Mouse (Mus musculus) layer of hippocampus, adult 2 months (tissue): ENCODE measurements around the gene Rps11. TPM values are rescaled to one million over a fixed set of nuclear protein-coding genes. Genes with fewer than 3 reads are reported as not detected.
"Not testable (repeated sequence)": the region's sequence is repeated elsewhere in the genome, so short reads cannot be mapped to it uniquely, and the experiment has no call there.

Source experiments
- DNase-seq, 2 experiments: peaks; one replicate each; pipeline ENCODE4 v3.0.0; 2022; ENCODE audit warnings: low spot score in 2 of 2
- H3K27ac ChIP-seq: fragments of 200-600 bp; 2 replicates; pipeline ENCODE4 v1.8.1; 2022
- H3K4me3 ChIP-seq: fragments of 200-600 bp; 2 replicates; pipeline ENCODE4 v1.8.1; 2022; ENCODE audit warnings: mild to moderate bottlenecking
- CTCF ChIP-seq: fragments of 200-600 bp; conservative IDR thresholded peaks from 2 replicates; pipeline ENCODE4 v1.8.1; 2022; ENCODE audit warnings: antibody characterized with exemption, mild to moderate bottlenecking, moderate library complexity
- total RNA-seq, 2 experiments: library from RNA; stranded (reverse); gene quantifications; 2 replicates each; pipeline ENCODE4 v1.2.3; 2021

The Rps11 gene
- total RNA-seq, 2 experiments from 2014 or later: 436 to 442 TPM

DNA sequence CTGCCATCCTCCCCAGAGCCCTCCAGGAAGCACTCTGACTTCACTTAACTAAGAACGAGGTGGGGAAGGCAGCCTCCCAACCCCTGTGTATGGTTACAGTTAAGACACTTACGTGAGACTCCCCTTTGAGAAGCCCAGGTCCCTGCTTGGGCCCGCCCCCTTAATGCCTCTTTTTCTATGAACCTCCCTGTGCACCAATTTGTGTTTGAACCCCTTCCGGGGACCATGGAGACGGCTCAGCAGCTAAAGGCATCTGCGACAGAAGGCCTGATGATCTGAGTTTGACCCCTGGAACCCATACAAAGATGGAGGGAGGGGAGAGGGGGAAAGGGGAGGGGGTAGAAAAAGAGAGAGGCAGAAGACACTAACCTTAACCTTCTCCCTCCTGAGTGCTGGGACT is 17.8 kb downstream of the Rps11 start:
- DNase-seq: no peak
- TF ChIP-seq CTCF: no peak
- Histone ChIP-seq H3K4me3 (no peak overlapping the region), H3K27ac (no peak overlapping the region)

DNA sequence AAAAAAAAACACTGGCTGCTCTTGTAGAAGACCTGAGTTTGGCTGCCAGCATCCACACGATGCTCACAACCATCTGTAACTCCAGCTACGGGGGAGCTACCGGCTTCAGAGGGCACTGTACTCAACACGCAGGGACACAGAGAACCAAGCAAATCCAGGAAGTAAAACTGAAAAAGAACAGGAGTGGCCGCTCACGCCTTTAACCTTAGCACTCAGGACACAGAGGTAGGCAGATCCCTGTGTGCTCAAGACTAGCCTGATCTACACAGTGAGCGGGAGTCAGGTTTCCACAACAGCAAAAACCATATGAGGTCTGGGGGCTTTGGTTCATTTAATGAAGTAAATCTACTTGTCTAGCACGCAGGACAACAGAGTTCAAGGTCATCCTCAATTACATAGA is 18.7 kb downstream of the Rps11 start:
- TF ChIP-seq CTCF: no peak
- Histone ChIP-seq H3K4me3 (no peak overlapping the region), H3K27ac (no peak overlapping the region)
- no peak for DNase-seq

DNA sequence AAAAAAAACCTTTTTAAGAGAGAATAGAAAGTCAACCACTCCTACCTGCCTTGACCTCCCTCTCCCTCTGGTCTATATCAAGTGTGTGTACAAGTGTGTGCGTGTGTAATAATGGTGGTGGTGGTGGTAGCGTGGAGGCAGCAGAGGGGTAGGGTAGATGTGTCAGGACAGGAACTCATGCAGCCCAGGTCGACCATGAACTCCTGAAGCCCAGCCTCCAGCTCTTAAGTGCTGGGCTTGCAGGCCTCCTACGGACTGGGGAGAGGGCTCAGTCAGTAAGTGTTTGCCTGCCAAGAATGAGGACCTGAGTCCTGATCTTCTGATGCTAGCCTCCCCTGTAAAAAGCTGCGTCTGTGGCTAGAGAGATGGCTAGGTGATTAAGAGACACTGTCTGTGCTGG is 19.3 kb downstream of the Rps11 start:
- TF ChIP-seq CTCF: no peak
- H3K27ac ChIP-seq: no peak overlapping the region
- no peak for DNase-seq
- no peak overlapping the region for H3K4me3 ChIP-seq

DNA sequence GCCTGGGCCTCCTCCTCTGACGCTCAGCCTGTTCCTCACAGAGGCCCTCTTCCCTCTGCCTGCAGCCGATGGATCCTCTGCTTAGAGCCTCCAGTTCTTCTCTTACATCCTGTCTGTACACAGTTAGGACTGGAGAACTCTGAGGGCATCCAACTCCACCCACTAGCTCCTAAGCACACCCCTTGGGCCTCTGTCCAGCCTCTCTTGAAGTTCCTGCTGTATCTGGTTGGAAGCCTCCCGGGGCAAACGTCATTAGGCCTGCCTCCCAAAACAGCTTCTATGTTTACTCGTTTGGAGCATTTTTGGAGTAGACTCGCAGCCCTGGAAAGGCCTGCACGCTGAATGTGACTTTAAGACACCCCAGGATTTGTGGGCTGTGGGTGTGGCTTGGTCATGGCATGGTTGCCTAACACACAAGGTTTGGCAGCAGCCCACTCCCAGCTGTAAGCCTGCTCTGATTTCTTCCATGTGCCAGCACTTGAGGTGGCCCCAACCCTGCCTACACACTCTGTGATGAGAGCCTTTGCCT is 20.5 kb downstream of the Rps11 start, which contains the start of gene Fcgrt:
Gene Fcgrt (minus strand): TSS at position 200 of the 529 bp plus-strand sequence.
- Histone ChIP-seq H3K27ac (peak within 1 kb of the TSS; percentile 81), H3K4me3 (peak within 1 kb of the TSS; percentile 46)
- DNase-seq: peak in 1 of 2 experiments; percentile 48
- TF ChIP-seq CTCF: no peak

DNA sequence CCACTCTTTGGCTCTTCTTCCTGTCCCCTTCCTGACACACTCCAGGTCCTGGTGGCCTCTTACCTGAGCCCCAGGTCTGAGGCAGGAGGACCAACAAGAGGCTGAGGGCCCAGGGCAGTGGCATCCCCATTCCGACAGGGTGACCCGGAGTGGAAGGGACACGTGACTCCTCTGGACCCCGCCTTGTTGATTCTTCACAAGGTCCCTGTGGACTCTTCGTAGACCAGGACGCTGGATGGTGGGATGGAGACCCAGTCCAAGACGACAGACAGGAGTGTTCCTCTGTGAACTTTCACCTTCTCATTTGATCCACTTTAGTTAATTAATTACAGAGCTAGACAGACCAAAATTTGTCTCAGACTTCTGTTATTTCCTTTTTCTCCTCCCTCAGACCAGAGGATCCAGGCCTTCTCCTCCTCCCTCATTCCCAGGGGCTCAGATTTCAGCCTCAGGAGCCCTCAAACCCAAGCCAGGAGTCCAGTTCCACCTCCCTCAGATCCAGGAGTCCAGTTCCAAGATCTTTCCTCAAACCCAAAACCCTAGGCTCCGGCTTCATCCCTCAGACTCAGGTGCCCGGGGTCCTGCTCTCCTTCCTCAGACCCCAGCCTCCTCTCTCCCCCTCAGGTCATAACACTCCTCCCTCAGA is 21.2 kb downstream of the Rps11 start:
- no peak for TF ChIP-seq CTCF
- peak overlapping the region; percentile 81 for H3K27ac ChIP-seq
- peak overlapping the region; percentile 46 for H3K4me3 ChIP-seq
- no peak for DNase-seq

DNA sequence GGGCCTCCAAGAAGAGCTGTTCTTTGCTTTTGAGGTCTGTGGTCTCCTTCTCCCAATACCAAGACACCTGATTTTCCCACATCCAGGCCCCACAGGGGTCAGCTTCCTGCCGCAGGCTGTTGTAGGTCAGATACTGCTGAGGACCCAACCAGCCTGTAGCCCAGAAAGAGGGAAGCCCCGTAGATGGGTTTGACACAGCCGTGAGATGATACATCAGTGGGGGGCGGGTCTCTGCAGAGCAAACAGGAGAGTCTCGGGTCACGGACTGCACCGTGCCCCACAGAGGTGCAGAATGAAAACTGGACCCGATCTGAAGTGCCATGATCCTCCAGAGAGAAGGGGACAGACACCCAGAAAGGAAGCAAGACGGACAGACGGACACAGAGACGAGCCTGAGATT is 21.8 kb downstream of the Rps11 start:
- Histone ChIP-seq H3K27ac (no peak overlapping the region), H3K4me3 (peak overlapping the region; percentile 46)
- no peak for DNase-seq
- TF ChIP-seq CTCF: no peak

DNA sequence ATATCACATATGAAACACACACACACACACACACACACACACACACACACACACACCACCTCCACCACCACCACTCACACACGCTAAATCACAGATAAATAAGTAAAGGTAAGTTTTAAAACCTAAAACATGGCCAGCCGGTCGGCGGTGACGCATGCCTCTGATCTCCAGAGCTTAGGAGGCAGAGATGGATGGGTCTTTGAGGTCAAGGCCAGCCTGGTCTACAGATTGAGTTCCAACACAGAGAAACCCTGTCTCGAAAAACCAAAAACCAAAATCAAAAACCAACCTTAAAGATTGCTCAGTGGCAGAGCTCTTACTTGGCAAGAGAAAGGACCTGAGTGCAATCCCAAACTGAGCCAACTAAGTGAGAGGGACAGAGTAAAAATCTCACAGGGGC is 24.2 kb downstream of the Rps11 start:
- TF ChIP-seq CTCF: no peak
- no peak overlapping the region for H3K27ac ChIP-seq
- DNase-seq: no peak
- H3K4me3 ChIP-seq: no peak overlapping the region

DNA sequence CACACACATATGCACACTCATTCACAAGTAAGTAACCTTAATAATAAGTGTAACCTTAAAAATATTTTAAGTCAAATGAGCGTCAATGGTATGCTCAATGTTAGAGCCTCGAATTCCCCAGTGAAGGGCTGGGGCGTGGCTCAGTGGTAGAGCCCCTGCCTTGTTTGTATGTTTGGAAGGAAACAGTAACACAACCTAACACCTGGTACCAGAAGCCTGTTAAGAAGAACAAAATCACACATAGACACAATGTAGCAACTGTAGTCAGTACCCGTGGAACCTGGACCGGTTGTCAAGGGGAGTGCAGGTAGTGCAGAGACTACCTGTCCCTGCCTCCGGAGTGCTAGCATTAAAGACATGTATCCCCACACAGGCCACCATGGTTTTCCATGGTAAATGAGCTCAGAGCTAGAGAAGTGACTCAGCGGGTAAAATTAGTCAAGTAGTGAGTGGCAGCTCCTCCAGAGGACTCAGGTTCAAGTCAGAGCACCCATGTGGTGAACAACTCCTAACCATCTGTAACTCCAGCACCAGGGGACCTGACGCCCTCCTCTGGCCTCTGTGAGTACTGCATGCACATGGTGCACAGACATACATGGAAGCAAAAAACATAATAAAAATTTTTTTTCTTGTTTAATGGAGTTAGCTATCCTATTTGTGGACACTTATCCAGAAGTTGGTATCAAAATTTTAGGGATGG is 25.5 kb downstream of the Rps11 start:
- TF ChIP-seq CTCF: peak; percentile 60

DNA sequence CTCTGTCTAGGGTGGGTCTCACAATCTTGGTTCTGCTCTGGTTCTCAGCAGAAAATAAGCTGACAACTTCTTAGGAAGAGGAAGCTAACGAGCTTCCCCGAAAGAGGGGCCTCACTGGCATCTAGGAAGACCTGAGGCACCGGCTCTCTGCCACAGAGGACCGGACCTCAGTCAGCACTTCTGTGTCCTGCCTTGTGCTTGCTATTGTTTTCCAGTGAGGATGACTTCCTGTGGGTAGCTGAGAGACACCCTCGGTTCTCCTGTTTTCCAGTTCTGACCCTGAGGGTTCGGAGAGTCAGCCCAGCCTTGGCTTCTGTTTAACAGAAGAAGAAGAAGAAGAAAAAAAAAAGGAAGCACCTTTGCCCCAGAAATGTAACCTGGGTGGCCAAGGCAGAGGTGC is 26.8 kb downstream of the Rps11 start:
- DNase-seq: no peak
- no peak overlapping the region for H3K4me3 ChIP-seq
- no peak overlapping the region for H3K27ac ChIP-seq
- no peak for TF ChIP-seq CTCF

More for the DNA sequence above, 25.5 kb downstream of the Rps11 start:
- no peak for DNase-seq
- Histone ChIP-seq H3K4me3 (no peak overlapping the region), H3K27ac (no peak overlapping the region)

DNA sequence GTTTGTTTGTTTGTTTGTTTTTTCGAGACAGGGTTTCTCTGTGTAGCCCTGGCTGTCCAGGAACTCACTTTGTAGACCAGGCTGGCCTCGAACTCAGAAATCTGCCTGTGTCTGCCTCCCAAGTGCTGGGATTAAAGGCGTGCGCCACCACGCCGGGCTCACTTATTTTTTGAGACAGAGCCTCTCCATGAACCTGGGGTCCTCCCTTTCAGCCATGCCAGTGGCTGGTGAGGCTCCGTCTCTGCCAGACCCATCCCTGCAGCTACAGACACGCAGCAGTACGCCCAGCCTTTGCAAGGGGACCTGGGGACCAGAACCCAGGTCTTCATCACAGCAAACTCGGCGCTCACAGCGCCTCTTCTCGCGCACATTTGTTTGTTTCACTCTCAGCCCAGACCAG is 28.3 kb downstream of the Rps11 start:
- not testable (repeated sequence) for H3K4me3 ChIP-seq, H3K27ac ChIP-seq, DNase-seq

DNA sequence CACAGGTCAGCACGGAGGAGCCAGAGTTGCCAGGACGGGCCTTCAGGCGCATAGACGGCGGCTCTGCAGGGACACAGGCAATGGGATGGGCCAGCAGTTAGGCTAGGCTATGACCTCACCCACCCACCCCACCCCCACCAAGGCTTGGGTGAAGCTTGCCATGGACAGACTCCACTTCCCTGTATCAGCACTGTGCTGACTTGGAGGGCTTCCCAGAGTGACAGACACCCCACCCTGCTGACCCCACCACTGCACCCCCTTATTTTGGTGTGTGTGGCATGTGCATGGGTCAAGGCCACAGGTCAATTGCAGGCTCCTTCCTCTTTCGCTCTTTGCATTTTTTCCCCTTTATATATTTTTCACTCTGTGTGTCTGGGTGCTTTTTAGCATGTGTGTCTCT is 28.9 kb downstream of the Rps11 start:
- no peak overlapping the region for H3K4me3 ChIP-seq
- TF ChIP-seq CTCF: no peak
- no peak overlapping the region for H3K27ac ChIP-seq
- no peak for DNase-seq

DNA sequence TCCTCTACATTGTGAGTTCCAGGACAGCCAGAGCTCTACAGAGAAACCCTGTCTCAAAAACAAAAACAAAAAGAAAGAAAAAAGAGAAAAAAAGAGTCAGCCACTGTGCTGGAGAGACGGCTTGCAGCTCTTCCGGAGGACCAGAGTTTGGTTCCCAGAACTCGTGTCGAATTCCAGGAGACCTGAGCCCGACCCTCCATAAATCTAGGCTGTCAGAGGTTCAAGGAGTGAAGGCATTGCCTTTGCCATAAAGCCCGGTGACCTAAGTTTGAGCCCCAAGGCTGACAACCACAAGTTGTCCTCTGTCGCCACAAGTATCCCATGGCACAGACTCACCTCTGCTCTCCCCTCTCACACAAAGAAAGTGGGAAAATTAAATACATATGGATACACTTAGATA is 30.1 kb downstream of the Rps11 start:
- H3K27ac ChIP-seq: no peak overlapping the region
- no peak overlapping the region for H3K4me3 ChIP-seq
- DNase-seq: no peak
- no peak for TF ChIP-seq CTCF

DNA sequence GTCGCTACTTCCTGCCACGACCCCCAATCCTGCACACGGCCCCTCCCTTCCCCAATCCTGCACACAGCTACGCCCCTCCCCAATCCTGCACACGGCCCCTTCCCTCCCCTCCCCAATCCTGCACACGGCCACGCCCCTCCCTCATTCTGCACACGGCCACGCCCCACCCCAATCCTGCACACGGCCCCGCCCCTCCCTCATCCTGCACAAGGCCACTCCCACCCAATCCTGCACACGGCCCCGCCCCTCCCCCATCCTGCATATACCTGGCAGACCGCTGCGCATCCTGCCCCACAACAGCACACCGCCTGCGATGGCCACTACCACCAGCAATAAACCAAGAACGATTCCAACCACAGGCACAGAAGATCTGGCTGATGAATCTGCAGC is 30.7 kb downstream of the Rps11 start:
- Histone ChIP-seq H3K4me3 (no peak overlapping the region), H3K27ac (no peak overlapping the region)
- DNase-seq: no peak
- no peak for TF ChIP-seq CTCF
